Mouse (Mus musculus): Measurements from ENCODE around the gene Hoxa3. TPM values are rescaled to one million over a fixed set of nuclear protein-coding genes. Genes with fewer than 3 reads are reported as not detected.

Gene Hoxa3
- polyA plus RNA-seq, 1 experiment from 2014 or later: 7.7 TPM

DNA sequence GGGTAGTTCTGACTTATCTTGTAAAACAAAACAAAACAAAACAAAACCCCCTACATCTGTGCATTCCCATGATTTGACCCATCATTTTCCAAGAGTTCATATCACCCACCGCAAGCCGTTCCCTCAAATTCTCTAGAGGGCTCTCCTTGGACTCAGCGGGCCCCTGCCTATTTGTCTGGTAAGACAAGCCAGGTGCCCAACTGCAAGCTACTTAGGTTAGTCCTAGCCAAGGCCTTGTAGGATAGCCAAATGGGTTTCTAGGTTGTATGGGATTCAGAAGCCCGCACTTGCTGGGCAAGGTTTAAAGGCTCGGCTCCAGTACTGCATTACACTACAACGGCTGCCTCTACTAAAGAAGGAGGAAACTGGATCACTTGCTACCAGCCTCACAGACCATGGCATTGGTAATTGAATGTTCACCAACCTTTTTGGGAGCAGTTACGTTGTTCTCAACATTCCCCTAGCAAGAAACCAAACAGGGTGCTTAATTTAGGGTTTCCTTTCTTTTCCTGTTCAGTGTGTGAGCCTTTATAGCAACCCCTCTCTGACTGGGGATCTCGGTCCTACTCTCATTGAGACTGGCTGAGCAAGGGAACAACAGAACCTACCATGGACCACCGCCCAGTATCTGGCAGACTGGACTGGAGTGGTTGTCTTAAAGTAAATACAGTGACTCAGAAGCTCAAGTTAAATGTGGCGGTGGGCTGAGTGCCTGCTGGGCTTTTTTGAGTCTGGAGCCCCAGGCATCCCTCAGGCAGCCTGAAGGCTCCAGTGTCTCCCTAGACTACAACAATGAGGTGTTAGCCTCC lies 24.4 kb upstream of the Hoxa3 start:
- peaks cover 31% of the 10 kb centered on the region for H3K36me3 ChIP-seq
- peak overlapping the region; percentile 96 for H3K4me2 ChIP-seq
- H3K9ac ChIP-seq (replicated peaks): peak overlapping the region; percentile 100

DNA sequence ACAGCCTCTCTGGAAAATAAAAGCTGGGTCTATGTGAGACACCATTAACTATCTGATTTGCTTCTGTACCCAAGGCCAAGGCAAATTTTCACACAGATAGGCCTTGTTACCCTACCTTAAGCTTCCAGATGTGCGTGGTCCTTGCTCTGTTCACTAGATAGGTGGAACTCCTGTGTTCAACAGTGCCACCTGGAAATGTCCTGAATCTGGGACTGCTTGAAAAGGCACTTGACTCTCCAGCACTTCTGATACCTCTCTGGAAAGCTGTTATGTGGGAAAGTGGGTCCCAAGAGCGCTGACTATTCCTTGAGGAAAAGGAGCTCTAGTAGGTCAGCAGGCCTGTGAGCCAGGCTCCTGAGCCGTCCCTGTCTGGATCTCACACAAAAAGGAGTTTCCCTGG lies 23.7 kb upstream of the Hoxa3 start:
- WGBS: 8% methylated on average over 3 of the region's 3 CpGs
- Histone ChIP-seq H3K4me3 (replicated peaks) (peak overlapping the region; percentile 99), H3K27me3 (peaks cover 3% of the 10 kb centered on the region; the same call in 1 of the 2 replicates), H3K4me1 (replicated peaks) (peaks cover 35% of the 10 kb centered on the region), H3K27ac (peak overlapping the region; percentile 100), H3K36me3 (peaks cover 38% of the 10 kb centered on the region), H3K4me2 (peak overlapping the region; percentile 96), H3K9ac (replicated peaks) (peak overlapping the region; percentile 100), H3K9me3 (no peaks in the 10 kb centered on the region)
- ATAC-seq (ENCODE audit: insufficient number of reproducible peaks, insufficient read depth, low FRiP score, low TSS enrichment, low read depth): no peak

More for the DNA sequence above, 24.4 kb upstream of the Hoxa3 start:
- peak overlapping the region; percentile 100 for H3K27ac ChIP-seq
- ATAC-seq (ENCODE audit: insufficient number of reproducible peaks, insufficient read depth, low FRiP score, low TSS enrichment, low read depth): no peak
- H3K27me3 ChIP-seq: peaks cover 3% of the 10 kb centered on the region; the same call in 1 of the 2 replicates
- WGBS: 4% methylated on average over 10 of the region's 10 CpGs
- no peaks in the 10 kb centered on the region for H3K9me3 ChIP-seq
- H3K4me1 ChIP-seq (replicated peaks): peaks cover 43% of the 10 kb centered on the region
- peak overlapping the region; percentile 99 for H3K4me3 ChIP-seq (replicated peaks)

DNA sequence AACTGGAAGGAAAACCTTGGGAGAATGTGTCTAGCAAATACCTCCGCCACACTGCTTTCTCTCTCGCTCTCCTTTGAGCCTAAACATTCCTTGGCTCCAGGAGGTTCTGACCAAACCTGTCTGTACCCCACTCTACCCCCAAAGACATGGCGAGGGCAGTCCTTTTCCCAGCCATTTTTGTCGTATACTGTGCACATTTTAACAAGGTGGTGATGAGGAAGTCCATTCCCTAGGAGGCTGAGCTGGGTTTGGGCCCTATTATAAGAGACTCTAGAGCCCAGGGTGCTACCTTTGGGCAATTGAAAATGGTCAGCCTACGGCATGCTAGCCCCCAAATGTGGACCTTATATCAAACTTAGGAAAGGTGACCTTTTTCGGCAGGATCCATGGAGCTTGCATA lies 22.7 kb upstream of the Hoxa3 start:
- no peak for ATAC-seq (ENCODE audit: insufficient number of reproducible peaks, insufficient read depth, low FRiP score, low TSS enrichment, low read depth)
- Histone ChIP-seq H3K9me3 (no peaks in the 10 kb centered on the region), H3K4me1 (replicated peaks) (peaks cover 26% of the 10 kb centered on the region), H3K4me2 (peak overlapping the region; percentile 96), H3K27me3 (peaks cover 3% of the 10 kb centered on the region; the same call in 1 of the 2 replicates), H3K9ac (replicated peaks) (peak overlapping the region; percentile 100), H3K4me3 (replicated peaks) (peak overlapping the region; percentile 99), H3K36me3 (peaks cover 41% of the 10 kb centered on the region), H3K27ac (peak overlapping the region; percentile 100)
- WGBS: 8% methylated on average over 6 of the region's 6 CpGs

DNA sequence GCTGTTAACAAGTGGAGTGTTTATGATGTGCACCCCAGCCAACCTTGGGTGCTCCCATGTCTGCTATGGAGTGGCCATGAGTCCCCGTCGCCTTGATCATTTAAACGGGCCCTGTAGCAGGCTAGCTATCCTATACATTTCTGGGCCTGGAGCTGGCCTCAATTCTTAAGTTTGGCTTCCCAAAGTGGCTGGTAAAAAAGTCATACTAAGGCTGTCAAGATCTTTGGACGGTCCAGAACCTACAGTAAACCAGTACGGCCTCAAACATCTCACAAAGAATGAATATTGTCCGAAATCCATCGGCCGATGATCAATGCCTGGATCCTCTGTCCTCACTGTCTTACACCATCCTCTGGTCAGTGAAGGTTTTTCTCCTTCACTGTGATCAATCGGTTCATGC lies 22.1 kb upstream of the Hoxa3 start:
- Histone ChIP-seq H3K9ac (replicated peaks) (peak overlapping the region; percentile 100), H3K9me3 (no peaks in the 10 kb centered on the region), H3K4me3 (replicated peaks) (peak overlapping the region; percentile 99), H3K36me3 (peaks cover 45% of the 10 kb centered on the region), H3K27ac (peak overlapping the region; percentile 100), H3K4me2 (peak overlapping the region; percentile 96), H3K4me1 (replicated peaks) (peaks cover 24% of the 10 kb centered on the region), H3K27me3 (peaks cover 3% of the 10 kb centered on the region; the same call in 1 of the 2 replicates)
- 16% methylated on average over 9 of the region's 9 CpGs for WGBS
- peak; percentile 22; the same call in 1 of the 2 replicates for ATAC-seq (ENCODE audit: insufficient number of reproducible peaks, insufficient read depth, low FRiP score, low TSS enrichment, low read depth)

DNA sequence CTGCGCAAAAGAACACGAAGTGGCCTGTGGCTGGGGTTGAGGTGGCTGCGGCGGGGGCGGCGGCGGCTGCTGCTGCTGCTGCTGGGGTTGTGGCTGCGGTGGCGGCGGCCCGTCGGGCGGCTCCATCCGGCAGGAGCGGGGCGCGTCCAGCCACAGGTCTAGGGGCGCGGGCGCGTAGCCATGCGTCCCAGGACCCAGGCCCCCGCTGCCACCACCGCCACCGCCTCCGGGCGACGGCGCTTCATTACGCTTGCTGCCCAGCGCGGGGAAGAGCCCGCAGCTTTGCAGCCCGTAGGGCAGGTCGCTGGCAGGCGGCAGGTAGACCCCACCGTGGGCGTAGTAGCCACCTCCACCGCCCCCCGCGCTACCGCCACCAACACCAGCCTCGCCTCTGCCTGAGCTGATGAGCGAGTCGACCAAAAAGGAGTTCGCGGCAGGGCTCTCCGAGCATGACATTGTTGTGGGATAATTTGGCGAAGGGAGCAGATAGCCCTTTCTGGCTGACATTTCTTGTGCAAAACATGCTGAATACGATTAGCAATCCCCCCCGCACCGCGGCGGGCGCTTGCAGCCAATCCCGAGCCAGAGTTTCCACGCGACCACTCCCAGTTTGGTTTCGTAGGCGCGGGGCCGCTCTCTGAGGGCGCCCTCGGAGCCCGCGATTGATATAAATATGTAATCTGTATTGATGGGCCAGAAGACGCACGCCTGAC lies 21.4 kb upstream of the Hoxa3 start:
- Histone ChIP-seq H3K27ac (peak overlapping the region; percentile 100), H3K36me3 (peaks cover 51% of the 10 kb centered on the region), H3K4me2 (peak overlapping the region; percentile 96), H3K4me3 (replicated peaks) (peak overlapping the region; percentile 99), H3K9ac (replicated peaks) (peak overlapping the region; percentile 100), H3K4me1 (replicated peaks) (peaks cover 24% of the 10 kb centered on the region), H3K27me3 (peaks cover 3% of the 10 kb centered on the region; the same call in 1 of the 2 replicates), H3K9me3 (no peaks in the 10 kb centered on the region)
- peak; percentile 37 for ATAC-seq (ENCODE audit: insufficient number of reproducible peaks, insufficient read depth, low FRiP score, low TSS enrichment, low read depth)
- under 1% methylated on average over 68 of the region's 68 CpGs for WGBS

DNA sequence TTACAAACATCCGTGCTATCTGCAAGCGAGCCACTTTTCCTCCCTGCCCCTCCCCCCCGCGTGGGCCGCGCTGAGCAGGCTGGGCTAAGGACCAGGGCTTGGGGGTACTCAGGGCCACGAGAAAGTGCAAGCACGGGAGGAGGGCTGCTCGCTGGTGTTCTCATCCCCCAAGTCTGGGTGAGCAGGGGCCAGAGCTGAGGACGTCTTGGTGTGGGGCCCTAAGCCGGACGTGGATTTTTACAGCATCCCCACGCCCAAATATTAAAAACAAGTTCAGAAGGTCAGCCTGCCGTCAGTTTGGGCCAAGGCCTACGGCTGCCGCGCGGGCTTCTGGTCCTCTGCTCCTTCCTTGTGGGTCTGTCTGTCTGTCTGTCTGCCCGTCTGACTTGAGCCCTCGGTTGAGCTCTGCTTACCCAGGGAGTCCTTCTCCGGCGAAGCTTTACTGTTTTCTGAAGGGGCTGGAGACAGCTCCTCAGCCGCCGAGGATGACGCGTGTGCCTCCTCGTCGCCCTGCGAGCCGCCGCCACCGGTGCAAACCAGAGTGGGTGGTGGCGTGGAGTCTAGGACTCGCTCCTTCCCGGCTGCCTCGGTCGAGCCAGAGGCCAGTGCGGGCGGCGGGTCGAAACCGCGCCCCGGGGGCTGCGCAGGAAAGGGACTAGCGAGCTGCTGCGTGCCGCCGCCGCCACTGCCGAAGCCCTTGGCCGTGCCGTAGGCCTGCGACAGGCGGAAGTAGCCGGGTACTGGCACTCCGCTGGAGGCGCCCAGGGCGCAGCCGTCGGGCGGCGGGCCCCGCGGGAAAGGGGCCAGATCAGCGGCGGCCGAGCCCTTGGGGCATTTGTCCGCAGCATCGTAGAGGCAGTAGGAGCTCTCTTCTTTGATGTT lies 20.7 kb upstream of the Hoxa3 start:
- ATAC-seq (ENCODE audit: insufficient number of reproducible peaks, insufficient read depth, low FRiP score, low TSS enrichment, low read depth): no peak
- Histone ChIP-seq H3K9ac (replicated peaks) (peak overlapping the region; percentile 100), H3K4me3 (replicated peaks) (peak overlapping the region; percentile 99), H3K4me1 (replicated peaks) (peaks cover 24% of the 10 kb centered on the region), H3K27ac (peak overlapping the region; percentile 100), H3K27me3 (peaks cover 3% of the 10 kb centered on the region; the same call in 1 of the 2 replicates), H3K36me3 (peaks cover 57% of the 10 kb centered on the region), H3K4me2 (peak overlapping the region; percentile 96), H3K9me3 (no peaks in the 10 kb centered on the region)
- under 1% methylated on average over 70 of the region's 70 CpGs for WGBS

DNA sequence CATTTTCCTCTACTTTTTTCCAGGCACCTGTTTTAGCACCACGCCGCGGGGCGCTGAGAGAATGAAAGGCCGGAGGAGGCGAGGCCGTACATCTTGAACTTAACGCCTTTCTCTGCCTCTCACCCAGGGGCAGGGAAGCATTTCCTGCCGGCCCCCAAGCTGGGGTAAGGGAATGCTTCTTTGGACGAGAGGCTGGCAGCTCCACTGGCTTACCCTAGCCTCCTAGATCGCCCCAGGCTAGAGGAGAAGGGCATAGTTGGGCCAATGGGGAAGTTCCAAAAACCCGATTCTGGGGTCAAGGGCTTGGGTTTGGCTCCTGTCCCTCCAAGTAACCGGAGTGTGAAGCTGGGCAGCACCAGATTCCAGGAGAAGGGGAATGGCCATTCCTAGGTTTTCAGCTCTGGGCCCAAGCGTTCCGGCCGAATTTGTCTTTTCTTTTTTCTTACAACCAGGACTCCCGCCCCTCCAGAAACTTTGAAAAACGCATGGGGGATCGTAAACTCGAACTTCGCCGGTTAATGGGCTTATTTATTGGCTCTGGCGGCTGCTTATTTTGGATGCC lies 19.9 kb upstream of the Hoxa3 start:
- Histone ChIP-seq H3K9ac (replicated peaks) (peak overlapping the region; percentile 100), H3K4me3 (replicated peaks) (peak overlapping the region; percentile 99)

DNA sequence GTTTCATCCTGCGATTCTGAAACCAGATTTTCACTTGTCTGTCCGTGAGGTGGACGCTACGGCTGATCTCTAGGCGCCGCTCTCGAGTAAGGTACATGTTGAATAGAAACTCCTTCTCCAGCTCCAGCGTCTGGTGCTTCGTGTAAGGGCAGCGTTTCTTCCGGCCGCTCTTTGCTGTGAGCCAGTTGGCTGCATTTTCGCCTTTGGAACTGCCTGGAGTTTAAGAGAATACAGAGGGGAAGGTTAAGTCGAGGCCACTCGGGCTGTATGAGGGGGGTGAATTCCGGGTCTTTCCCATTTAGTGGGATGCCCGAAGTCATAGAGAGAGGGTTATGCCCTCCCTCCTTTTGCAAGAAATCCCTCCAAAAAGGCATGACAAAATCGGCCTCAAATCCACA lies 19.4 kb upstream of the Hoxa3 start:
- H3K4me1 ChIP-seq (replicated peaks): peaks cover 24% of the 10 kb centered on the region
- peaks cover 3% of the 10 kb centered on the region; the same call in 1 of the 2 replicates for H3K27me3 ChIP-seq
- H3K27ac ChIP-seq: peak overlapping the region; percentile 100
- no peak for ATAC-seq (ENCODE audit: insufficient number of reproducible peaks, insufficient read depth, low FRiP score, low TSS enrichment, low read depth)
- H3K4me3 ChIP-seq (replicated peaks): peak overlapping the region; percentile 99
- peak overlapping the region; percentile 100 for H3K9ac ChIP-seq (replicated peaks)
- H3K36me3 ChIP-seq: peaks cover 59% of the 10 kb centered on the region
- under 1% methylated on average over 18 of the region's 18 CpGs for WGBS
- H3K9me3 ChIP-seq: no peaks in the 10 kb centered on the region
- peak overlapping the region; percentile 96 for H3K4me2 ChIP-seq

More for the DNA sequence above, 19.9 kb upstream of the Hoxa3 start:
- H3K27ac ChIP-seq: peak overlapping the region; percentile 100
- H3K27me3 ChIP-seq: peaks cover 3% of the 10 kb centered on the region; the same call in 1 of the 2 replicates
- H3K4me1 ChIP-seq (replicated peaks): peaks cover 24% of the 10 kb centered on the region
- ATAC-seq (ENCODE audit: insufficient number of reproducible peaks, insufficient read depth, low FRiP score, low TSS enrichment, low read depth): no peak
- under 1% methylated on average over 23 of the region's 23 CpGs for WGBS
- no peaks in the 10 kb centered on the region for H3K9me3 ChIP-seq
- H3K4me2 ChIP-seq: peak overlapping the region; percentile 96
- peaks cover 59% of the 10 kb centered on the region for H3K36me3 ChIP-seq

DNA sequence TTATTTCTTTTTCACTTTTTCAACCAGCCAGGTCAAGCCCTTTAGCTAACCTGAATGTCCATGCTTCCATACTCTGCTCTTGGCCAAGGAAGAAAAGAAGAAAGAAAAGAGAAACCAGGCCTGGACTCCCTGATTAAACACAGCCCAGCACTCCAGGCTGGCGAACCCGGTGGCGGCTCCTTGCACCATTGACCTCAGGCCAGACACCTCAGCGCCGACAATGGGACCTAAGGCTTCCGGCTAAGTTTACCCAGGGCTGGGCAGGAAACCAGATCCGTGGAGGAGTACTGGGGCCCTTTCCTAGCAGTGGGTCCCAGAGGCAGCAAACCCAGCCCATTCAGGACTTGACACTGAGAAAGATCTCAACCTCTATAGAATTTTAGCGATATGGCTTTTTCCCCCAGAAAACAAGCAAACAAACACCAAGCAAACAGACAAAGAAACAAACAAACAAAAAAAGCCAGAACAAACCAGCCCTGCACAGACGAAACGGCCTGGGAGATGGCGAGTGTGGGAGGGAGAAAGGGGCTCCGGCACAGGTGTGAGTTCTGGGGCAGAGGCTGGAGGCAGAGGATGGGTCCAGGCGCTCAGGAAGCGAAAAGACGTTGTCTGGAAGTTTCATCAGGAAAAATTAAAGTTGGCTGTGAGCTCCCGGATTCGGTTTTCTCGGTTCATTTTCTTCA lies 18.9 kb upstream of the Hoxa3 start:
- peaks cover 3% of the 10 kb centered on the region; the same call in 1 of the 2 replicates for H3K27me3 ChIP-seq
- H3K9ac ChIP-seq (replicated peaks): peak overlapping the region; percentile 100
- WGBS: 2% methylated on average over 18 of the region's 18 CpGs
- H3K4me3 ChIP-seq (replicated peaks): peak overlapping the region; percentile 99
- peak overlapping the region; percentile 100 for H3K27ac ChIP-seq
- H3K9me3 ChIP-seq: no peaks in the 10 kb centered on the region
- peaks cover 23% of the 10 kb centered on the region for H3K4me1 ChIP-seq (replicated peaks)
- H3K36me3 ChIP-seq: peaks cover 59% of the 10 kb centered on the region
- no peak for ATAC-seq (ENCODE audit: insufficient number of reproducible peaks, insufficient read depth, low FRiP score, low TSS enrichment, low read depth)
- peak overlapping the region; percentile 96 for H3K4me2 ChIP-seq
